Mouse (Mus musculus): ENCODE measurements around the gene B3gnt2. TPM values are rescaled to one million over a fixed set of nuclear protein-coding genes. Genes with fewer than 3 reads are reported as not detected.

Gene B3gnt2
- polyA plus RNA-seq, 1 experiment = 9.7 TPM

DNA sequence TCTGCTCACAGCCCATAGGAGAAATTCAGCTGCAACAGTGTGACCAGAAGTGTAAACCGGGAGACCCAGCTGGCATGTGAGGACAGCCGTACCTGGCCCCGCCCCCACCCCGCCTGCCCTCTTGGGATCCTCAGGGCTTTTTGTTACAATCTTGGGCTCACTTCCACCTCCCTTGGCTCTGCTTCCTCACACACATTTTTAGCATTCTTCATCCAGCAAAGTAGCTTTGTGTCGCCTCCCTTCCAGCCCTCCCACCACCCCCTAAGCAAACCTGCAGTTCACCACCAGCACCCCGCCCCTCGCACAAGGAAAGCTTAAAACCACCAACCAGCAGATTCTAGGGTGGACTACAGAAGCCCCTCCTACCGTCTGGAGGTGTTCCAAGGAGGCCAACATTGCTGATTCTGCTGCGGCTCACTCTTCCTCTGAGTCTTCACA is 60.8 kb downstream of the B3gnt2 start:
- no peak overlapping the region for H3K4me3 ChIP-seq (ENCODE audit: low read depth, low read length)
- no peak overlapping the region for H3K27ac ChIP-seq (ENCODE audit: insufficient read depth, low read depth, low read length)
- WGBS = 27% methylated on average over 9 of the region's 9 CpGs
- no peak for TF ChIP-seq CTCF (IDR thresholded peaks at IDR 0.05; ENCODE audit: extremely low read depth, insufficient read length, insufficient replicate concordance, low read depth, low read length)
- no peak for TF ChIP-seq POLR2A (IDR thresholded peaks at IDR 0.05; ENCODE audit: low read depth, low read length)
- H3K27me3 ChIP-seq (ENCODE audit: control insufficient read depth, insufficient read depth, low read length) = no peaks in the 10 kb centered on the region
- peaks cover 5% of the 10 kb centered on the region; the same call in 1 of the 2 replicates for H3K4me1 ChIP-seq (ENCODE audit: control insufficient read depth, insufficient read depth, insufficient read length, low read length)
- H3K36me3 ChIP-seq (ENCODE audit: control insufficient read depth, insufficient read depth, low read length) = no peaks in the 10 kb centered on the region

DNA sequence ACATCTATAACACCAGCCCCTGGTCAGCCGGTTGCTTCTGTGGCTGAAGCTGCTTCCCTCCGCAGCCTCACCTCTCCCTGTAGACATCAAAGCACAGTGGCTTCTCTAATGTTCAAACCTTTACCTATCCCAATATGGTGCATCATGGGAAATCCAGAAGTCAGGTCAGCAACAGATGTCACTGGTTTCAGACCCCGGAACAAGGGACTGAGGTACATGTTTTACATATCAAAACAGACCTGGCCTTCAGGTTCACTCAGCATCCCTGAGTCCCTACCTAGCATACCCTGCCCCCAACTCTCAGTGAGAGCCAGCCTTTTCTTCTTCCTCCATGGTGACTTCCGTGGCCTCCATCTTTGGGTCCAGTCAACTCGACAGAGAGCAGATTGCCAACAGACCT is 61.8 kb downstream of the B3gnt2 start:
- Histone ChIP-seq H3K27ac (ENCODE audit: insufficient read depth, low read depth, low read length) (no peak overlapping the region), H3K36me3 (ENCODE audit: control insufficient read depth, insufficient read depth, low read length) (no peaks in the 10 kb centered on the region), H3K4me3 (ENCODE audit: low read depth, low read length) (no peak overlapping the region), H3K27me3 (ENCODE audit: control insufficient read depth, insufficient read depth, low read length) (no peaks in the 10 kb centered on the region), H3K4me1 (ENCODE audit: control insufficient read depth, insufficient read depth, insufficient read length, low read length) (peaks cover 5% of the 10 kb centered on the region; the same call in 1 of the 2 replicates)
- no peak for TF ChIP-seq POLR2A (IDR thresholded peaks at IDR 0.05; ENCODE audit: low read depth, low read length)
- TF ChIP-seq CTCF (IDR thresholded peaks at IDR 0.05; ENCODE audit: extremely low read depth, insufficient read length, insufficient replicate concordance, low read depth, low read length) = no peak
- 82% methylated on average over 5 of the region's 5 CpGs for WGBS

DNA sequence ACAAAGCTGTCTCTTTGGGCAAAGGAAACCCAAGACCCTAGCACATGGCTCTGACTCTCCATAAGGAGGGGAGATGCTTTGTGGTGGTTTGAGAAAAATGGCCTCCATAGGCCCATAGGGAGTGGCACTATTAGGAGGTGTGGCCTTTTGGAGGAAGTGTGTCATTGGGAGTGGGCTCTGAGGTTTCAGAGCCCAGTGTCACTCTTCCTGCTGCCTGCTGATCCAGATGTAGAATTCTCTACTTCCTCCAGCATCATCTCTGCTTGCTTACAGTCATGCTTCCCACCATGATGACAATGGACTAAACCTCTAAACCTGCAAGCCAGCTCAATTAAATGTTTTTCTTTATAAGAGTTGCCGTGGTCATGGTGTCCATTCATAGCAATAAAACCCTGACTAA is 66.0 kb downstream of the B3gnt2 start:
- no peaks in the 10 kb centered on the region for H3K36me3 ChIP-seq (ENCODE audit: control insufficient read depth, insufficient read depth, low read length)
- no peaks in the 10 kb centered on the region for H3K27me3 ChIP-seq (ENCODE audit: control insufficient read depth, insufficient read depth, low read length)
- no peak overlapping the region for H3K27ac ChIP-seq (ENCODE audit: insufficient read depth, low read depth, low read length)
- H3K4me3 ChIP-seq (ENCODE audit: low read depth, low read length) = no peak overlapping the region
- 92% methylated on average over 1 of the region's 1 CpGs for WGBS
- H3K4me1 ChIP-seq (ENCODE audit: control insufficient read depth, insufficient read depth, insufficient read length, low read length) = no peaks in the 10 kb centered on the region; the same call in 1 of the 2 replicates
- TF ChIP-seq POLR2A (IDR thresholded peaks at IDR 0.05; ENCODE audit: low read depth, low read length) (no peak), CTCF (IDR thresholded peaks at IDR 0.05; ENCODE audit: extremely low read depth, insufficient read length, insufficient replicate concordance, low read depth, low read length) (no peak)

DNA sequence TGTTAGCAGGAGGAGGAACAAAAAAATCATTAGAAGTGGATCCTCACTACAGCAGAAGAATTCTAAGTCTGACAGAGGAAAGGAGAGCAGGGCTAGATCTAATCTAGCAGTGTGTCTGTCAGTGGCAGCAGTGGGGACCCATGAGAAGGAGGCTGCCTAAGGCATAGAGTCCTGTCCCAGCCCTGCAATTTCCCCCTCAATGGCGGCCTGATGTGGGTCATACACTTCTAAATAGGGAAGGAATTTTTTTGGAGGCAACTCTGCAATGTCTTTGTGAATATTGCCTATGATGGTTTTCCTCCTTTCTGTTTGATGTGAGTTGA is 66.9 kb downstream of the B3gnt2 start:
- WGBS = 94% methylated on average over 1 of the region's 1 CpGs
- no peaks in the 10 kb centered on the region; the same call in 1 of the 2 replicates for H3K4me1 ChIP-seq (ENCODE audit: control insufficient read depth, insufficient read depth, insufficient read length, low read length)
- H3K4me3 ChIP-seq (ENCODE audit: low read depth, low read length) = no peak overlapping the region
- H3K27me3 ChIP-seq (ENCODE audit: control insufficient read depth, insufficient read depth, low read length) = no peaks in the 10 kb centered on the region
- no peaks in the 10 kb centered on the region for H3K36me3 ChIP-seq (ENCODE audit: control insufficient read depth, insufficient read depth, low read length)
- no peak overlapping the region for H3K27ac ChIP-seq (ENCODE audit: insufficient read depth, low read depth, low read length)
- TF ChIP-seq POLR2A (IDR thresholded peaks at IDR 0.05; ENCODE audit: low read depth, low read length) (no peak), CTCF (IDR thresholded peaks at IDR 0.05; ENCODE audit: extremely low read depth, insufficient read length, insufficient replicate concordance, low read depth, low read length) (no peak)

DNA sequence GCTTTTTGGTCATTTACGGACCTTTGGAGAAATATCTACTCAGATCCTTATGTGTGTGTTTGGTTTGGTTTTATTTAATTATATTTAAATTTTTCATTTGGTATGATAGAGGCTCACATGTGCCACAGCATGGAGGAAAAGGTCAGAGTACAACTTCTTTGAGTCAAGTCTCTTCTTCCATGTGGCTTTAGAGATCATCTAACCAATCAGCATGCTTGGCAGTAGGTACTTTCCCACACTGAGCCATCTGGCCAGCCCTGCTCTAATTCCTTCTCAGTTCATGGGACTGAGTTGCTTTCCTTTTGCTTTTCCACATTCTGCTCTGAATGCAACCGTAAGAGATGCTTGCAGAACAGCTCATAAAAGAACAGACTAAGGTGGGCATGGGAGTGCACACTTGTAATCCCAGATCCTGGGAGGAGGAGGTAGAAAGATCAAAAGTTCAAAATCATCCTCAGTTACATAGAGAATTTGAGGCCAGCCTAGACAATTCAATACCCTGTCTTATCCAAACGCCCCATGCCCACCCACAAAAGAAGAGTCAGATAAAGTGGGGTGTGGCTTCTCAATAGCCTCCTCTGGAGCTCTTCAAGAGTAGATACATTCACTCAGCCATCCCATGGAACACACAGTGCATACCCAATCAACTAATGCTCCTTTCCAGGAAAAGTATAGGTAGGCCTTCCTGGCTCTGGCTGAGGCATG is 67.4 kb downstream of the B3gnt2 start:
- Histone ChIP-seq H3K27ac (ENCODE audit: insufficient read depth, low read depth, low read length) (no peak overlapping the region), H3K27me3 (ENCODE audit: control insufficient read depth, insufficient read depth, low read length) (no peaks in the 10 kb centered on the region), H3K4me3 (ENCODE audit: low read depth, low read length) (no peak overlapping the region), H3K4me1 (ENCODE audit: control insufficient read depth, insufficient read depth, insufficient read length, low read length) (no peaks in the 10 kb centered on the region; the same call in 1 of the 2 replicates), H3K36me3 (ENCODE audit: control insufficient read depth, insufficient read depth, low read length) (no peaks in the 10 kb centered on the region)
- WGBS = 87% methylated on average over 3 of the region's 3 CpGs
- TF ChIP-seq CTCF (IDR thresholded peaks at IDR 0.05; ENCODE audit: extremely low read depth, insufficient read length, insufficient replicate concordance, low read depth, low read length) (no peak), POLR2A (IDR thresholded peaks at IDR 0.05; ENCODE audit: low read depth, low read length) (no peak)

DNA sequence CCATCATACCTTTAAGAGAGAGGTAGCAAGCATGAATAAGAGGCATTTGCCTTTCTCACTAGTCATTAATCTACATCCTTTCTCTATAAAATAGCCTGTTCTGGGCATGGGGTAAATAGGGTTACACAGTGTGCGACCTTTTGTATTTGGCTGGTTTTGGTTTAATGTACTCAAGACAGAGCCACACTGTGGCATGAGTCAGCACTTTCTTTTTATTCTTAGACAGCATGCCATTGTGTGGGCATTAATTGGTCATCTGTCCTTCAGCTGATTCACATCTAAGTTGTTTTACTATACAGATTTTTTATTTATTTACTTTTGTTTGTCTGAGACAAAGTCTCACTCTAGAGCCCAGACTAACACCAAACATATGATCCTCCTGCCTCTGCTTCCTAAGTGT is 68.6 kb downstream of the B3gnt2 start:
- 95% methylated on average over 1 of the region's 1 CpGs for WGBS
- Histone ChIP-seq H3K4me1 (ENCODE audit: control insufficient read depth, insufficient read depth, insufficient read length, low read length) (no peaks in the 10 kb centered on the region; the same call in 1 of the 2 replicates), H3K27ac (ENCODE audit: insufficient read depth, low read depth, low read length) (no peak overlapping the region), H3K27me3 (ENCODE audit: control insufficient read depth, insufficient read depth, low read length) (no peaks in the 10 kb centered on the region), H3K36me3 (ENCODE audit: control insufficient read depth, insufficient read depth, low read length) (no peaks in the 10 kb centered on the region), H3K4me3 (ENCODE audit: low read depth, low read length) (no peak overlapping the region)
- no peak for TF ChIP-seq POLR2A (IDR thresholded peaks at IDR 0.05; ENCODE audit: low read depth, low read length)
- no peak for TF ChIP-seq CTCF (IDR thresholded peaks at IDR 0.05; ENCODE audit: extremely low read depth, insufficient read length, insufficient replicate concordance, low read depth, low read length)

DNA sequence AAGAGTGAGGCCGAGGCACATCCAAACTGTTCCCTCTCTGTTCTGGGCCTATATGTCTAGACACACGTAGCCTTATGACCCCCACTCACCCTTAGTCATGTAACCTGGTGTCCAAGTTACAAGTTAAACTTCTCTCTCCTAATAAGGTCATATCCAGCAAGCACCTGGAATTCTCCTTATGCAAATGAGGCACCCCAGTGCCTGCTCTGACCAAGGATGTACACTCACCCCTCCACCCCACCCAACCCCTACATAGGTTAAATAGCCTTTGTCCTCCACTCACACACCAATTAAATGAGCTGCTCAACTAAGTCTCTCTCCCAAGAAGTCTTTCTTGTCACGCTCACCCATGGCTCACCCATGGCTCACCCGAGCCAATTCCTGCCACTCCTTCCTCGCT is 69.0 kb downstream of the B3gnt2 start:
- Histone ChIP-seq H3K36me3 (ENCODE audit: control insufficient read depth, insufficient read depth, low read length) (no peaks in the 10 kb centered on the region), H3K27ac (ENCODE audit: insufficient read depth, low read depth, low read length) (no peak overlapping the region), H3K27me3 (ENCODE audit: control insufficient read depth, insufficient read depth, low read length) (no peaks in the 10 kb centered on the region), H3K4me1 (ENCODE audit: control insufficient read depth, insufficient read depth, insufficient read length, low read length) (no peaks in the 10 kb centered on the region; the same call in 1 of the 2 replicates), H3K4me3 (ENCODE audit: low read depth, low read length) (no peak overlapping the region)
- TF ChIP-seq CTCF (IDR thresholded peaks at IDR 0.05; ENCODE audit: extremely low read depth, insufficient read length, insufficient replicate concordance, low read depth, low read length) = no peak
- WGBS = 89% methylated on average over 5 of the region's 5 CpGs

All from small intestine, adult 2 months (tissue).